Mouse (Mus musculus) E14TG2a.4 (cell line): ENCODE measurements at regions not wholly inside any gene's neighbourhood (a gene's known extent, or its start where the extent isn't known, plus 50 kb on each side); places are given as distances from the start of the nearest gene placed in this dataset.

Experiments used
- H3K27me3 ChIP-seq: 2 replicates; pipeline ENCODE4 v1.6.1; 2014; ENCODE audit warnings: low read length, control low read depth; ENCODE audit not compliant: insufficient read depth
- H3K36me3 ChIP-seq: 2 replicates; pipeline ENCODE4 v1.6.1; 2014; ENCODE audit warnings: low read length, control low read depth; ENCODE audit not compliant: insufficient read depth
- H3K4me1 ChIP-seq: replicated peaks from 2 replicates; pipeline ENCODE4 v1.6.1; 2014; ENCODE audit warnings: low read depth, low read length, control low read depth
- H3K4me3 ChIP-seq: replicated peaks from 2 replicates; pipeline ENCODE4 v1.5.1; 2014; ENCODE audit warnings: mild to moderate bottlenecking, low read length
- H3K9me3 ChIP-seq: 2 replicates; pipeline ENCODE4 v1.6.1; 2014; ENCODE audit warnings: low read length, control low read depth
- CTCF ChIP-seq: conservative IDR thresholded peaks from 2 replicates; pipeline ENCODE4 v1.5.1; 2014; ENCODE audit warnings: low read length
- NANOG ChIP-seq: IDR thresholded peaks from 2 replicates; pipeline ENCODE4 v1.6.1; 2014; ENCODE audit warnings: borderline replicate concordance, low read length, mixed read lengths
- POU5F1 ChIP-seq: IDR thresholded peaks from 2 replicates; pipeline ENCODE4 v1.6.1; 2014; ENCODE audit warnings: low read length, borderline replicate concordance

- Histone ChIP-seq H3K36me3 (no peaks in the 10 kb centered on the region), H3K9me3 (no peaks in the 10 kb centered on the region), H3K27me3 (no peaks in the 10 kb centered on the region; the same call in 1 of the 2 replicates), H3K4me1 (0 out of 2 replicates have a peak, but pooled peaks cover 3% of the 10 kb centered on the region), H3K4me3 (no peak overlapping the region)
- no peak for TF ChIP-seq NANOG
- TF ChIP-seq POU5F1, result no peak
- TF ChIP-seq CTCF, result no peak
These were observed 105.7 kb downstream of the Sp3 start for GRCm38 (mm10) chr2:72874533-72874932.

GRCm38 (mm10) chr2:72875677-72876076 is 104.6 kb downstream of the Sp3 start:
- TF ChIP-seq CTCF, result no peak
- TF ChIP-seq NANOG, result no peak
- no peak for TF ChIP-seq POU5F1
- no peaks in the 10 kb centered on the region for H3K27me3 ChIP-seq
- H3K9me3 ChIP-seq, result no peaks in the 10 kb centered on the region
- H3K36me3 ChIP-seq, result no peaks in the 10 kb centered on the region
- 0 out of 2 replicates have a peak, but pooled peaks cover 3% of the 10 kb centered on the region for H3K4me1 ChIP-seq
- H3K4me3 ChIP-seq, result no peak overlapping the region

GRCm38 (mm10) chr2:72880016-72880415 is 100.2 kb downstream of the Sp3 start:
- Histone ChIP-seq H3K4me3 (no peak overlapping the region), H3K4me1 (no peaks in the 10 kb centered on the region), H3K9me3 (no peaks in the 10 kb centered on the region), H3K27me3 (no peaks in the 10 kb centered on the region), H3K36me3 (no peaks in the 10 kb centered on the region)
- no peak for TF ChIP-seq POU5F1
- no peak for TF ChIP-seq CTCF
- no peak for TF ChIP-seq NANOG

- H3K4me1 ChIP-seq, result no peaks in the 10 kb centered on the region
- H3K4me3 ChIP-seq, result no peak overlapping the region
- H3K36me3 ChIP-seq, result no peaks in the 10 kb centered on the region
- H3K27me3 ChIP-seq, result no peaks in the 10 kb centered on the region
- TF ChIP-seq NANOG (no peak), POU5F1 (no peak), CTCF (no peak)
- no peaks in the 10 kb centered on the region for H3K9me3 ChIP-seq
These were observed 98.7 kb downstream of the Sp3 start for GRCm38 (mm10) chr2:72881554-72881953.

- no peak for TF ChIP-seq POU5F1
- TF ChIP-seq CTCF, result no peak
- TF ChIP-seq NANOG, result no peak
- Histone ChIP-seq H3K9me3 (no peaks in the 10 kb centered on the region), H3K4me1 (no peaks in the 10 kb centered on the region), H3K36me3 (no peaks in the 10 kb centered on the region), H3K4me3 (no peak overlapping the region), H3K27me3 (no peaks in the 10 kb centered on the region)
These were observed 94.0 kb downstream of the Sp3 start for GRCm38 (mm10) chr2:72886250-72886649.
